Mouse (Mus musculus): ENCODE results near the gene Lpar5.

The Lpar5 gene

GRCm38 (mm10) chr6:125084424-125084823 lies 16.7 kb downstream of the Lpar5 start:
- DNase-seq (ENCODE audit: inconsistent ontology term): peak; percentile 51

DNA sequence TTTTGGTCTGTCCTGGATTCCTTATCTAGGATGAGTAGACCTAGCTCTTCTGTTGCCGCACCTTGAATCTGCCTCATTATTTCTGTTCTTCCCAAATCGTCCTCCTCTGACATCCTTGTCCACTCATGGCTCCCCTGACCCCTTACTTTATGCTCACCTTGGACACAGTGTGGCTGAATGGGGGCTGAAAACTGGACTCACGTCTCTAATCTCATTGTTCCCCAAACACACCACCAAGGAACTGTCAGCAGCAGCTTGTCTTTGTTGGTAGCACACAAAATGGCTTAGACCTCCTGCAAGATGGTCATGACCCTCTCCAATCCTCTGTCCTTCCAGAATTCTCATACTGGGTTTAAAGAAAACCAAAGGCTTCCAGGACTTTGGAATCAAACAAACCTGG lies 20.2 kb downstream of the Lpar5 start:
- DNase-seq (ENCODE audit: inconsistent ontology term): no peak

DNA sequence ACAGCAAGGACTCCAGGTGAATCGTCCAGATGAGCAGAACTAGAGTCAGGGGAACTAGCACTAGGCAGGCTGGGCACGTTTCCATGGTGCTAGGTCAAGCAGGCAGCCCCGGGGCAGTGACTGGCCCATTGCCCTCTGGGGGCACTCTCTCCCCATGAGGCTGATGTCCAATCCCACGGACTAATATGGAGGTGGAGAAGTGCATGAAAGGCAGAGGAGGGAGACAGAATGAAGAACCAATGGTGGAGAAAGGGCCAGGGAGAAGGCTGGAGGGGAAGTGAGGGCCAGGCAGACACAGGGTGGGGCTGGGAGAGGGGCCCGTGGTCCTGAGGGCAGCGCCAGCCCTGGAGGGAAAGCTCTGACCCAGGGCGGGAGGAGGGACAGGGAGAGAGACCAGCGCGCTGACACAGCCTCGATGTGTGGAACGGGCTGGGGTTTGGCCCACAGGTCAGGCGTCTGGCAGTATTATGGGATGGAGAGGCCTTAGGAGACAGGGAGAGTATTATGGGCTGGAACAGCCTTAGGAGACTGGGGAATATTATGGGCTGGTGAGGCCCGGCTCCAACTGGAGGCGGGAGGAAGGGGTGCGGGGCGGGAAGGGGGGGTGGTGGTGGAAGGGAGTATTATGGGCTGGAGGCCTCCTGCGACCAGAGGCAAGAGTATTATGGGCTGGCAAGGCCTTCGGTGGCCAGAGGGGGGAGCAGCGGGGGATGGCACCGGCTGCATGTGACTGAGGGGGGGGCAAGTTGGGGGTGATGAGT lies 21.0 kb downstream of the Lpar5 start:
- DNase-seq (ENCODE audit: inconsistent ontology term): peak; percentile 85

DNA sequence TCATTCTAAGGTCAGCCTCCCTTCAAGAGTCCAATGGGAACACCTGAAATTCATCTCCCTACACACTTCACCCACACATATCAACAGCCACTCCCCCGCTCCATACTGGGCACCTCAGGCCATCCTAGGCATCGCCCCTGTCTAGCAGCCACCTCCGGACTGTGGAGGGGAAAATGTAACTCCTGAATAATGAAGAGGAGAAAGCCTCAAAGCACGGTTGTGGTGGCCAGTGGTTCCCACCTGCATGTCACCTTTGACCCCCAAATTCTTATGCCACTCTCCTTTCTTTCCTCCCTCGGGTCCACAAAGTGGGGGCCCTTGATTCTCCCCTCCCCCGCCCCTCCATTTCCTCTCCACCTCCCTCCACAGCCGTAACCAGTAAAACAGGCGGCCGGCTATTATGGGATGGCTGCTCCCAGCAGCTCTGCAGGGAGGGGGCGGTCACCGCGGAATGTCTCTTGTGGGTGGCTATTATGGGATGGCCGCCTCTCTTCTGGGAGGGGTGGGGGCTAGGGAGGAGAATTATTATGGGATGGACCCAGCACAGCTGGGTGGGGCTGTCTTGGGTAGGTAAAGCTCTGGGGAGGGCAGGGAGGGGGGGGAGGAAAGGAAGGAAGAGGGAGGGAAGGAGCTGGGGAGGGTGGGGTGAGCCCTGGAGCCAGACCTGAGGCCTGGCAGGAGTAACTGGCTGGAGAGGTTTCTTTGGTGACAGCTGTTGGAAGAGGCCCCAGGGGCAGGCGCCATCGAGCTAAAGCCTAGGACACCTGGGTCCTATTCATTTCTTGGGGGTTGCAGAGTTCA lies 22.0 kb downstream of the Lpar5 start:
- DNase-seq (ENCODE audit: inconsistent ontology term): peak; percentile 89

GRCm38 (mm10) chr6:125090341-125091085 lies 22.8 kb downstream of the Lpar5 start:
- no peak for DNase-seq (ENCODE audit: inconsistent ontology term)

DNA sequence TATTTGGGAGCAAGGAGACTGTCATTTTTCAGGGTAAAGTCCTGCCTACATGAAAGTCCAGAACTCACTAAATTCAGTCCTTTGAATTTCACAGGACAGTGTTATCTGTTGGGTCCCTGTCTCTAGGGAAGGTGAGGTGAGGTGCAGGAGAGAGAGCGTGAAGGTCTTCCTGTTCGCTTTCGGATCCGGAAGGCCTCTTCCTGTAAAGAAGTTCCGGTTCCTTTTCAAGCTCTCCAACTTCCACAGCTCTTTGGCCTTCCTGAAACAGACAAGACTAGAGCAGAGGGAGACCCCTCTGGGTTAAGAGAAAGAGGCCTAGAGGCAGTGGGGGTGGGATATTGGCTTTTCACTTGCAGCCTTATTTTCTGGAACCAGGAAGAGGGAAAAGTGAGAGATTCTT lies 24.7 kb downstream of the Lpar5 start:
- DNase-seq (ENCODE audit: inconsistent ontology term): no peak

DNA sequence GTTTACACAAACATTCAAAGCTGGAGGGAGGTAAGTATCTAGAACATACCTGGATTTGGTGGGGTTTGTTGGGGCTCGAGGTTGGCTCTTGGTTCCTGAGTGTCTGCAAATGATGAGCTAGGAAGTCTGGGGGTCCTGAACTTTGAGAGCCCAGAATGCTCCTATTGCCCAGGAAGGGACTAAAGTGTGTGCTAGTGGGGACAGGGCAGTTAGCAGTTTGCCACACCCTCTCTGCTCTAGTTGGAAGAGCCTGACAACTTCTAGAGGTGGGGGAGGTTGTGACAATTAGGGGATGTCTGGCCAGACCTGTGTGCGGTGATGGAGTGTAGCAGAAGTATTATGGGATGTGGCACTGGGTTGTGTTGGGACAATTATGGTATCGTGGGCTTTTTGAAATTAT lies 27.1 kb downstream of the Lpar5 start:
- DNase-seq (ENCODE audit: inconsistent ontology term): no peak

GRCm38 (mm10) chr6:125095391-125096278 lies 27.9 kb downstream of the Lpar5 start, which contains the start of gene Chd4:
TSS of gene Chd4 (plus strand) at chr6:125095981.
- DNase-seq (ENCODE audit: inconsistent ontology term): peak; percentile 98

DNA sequence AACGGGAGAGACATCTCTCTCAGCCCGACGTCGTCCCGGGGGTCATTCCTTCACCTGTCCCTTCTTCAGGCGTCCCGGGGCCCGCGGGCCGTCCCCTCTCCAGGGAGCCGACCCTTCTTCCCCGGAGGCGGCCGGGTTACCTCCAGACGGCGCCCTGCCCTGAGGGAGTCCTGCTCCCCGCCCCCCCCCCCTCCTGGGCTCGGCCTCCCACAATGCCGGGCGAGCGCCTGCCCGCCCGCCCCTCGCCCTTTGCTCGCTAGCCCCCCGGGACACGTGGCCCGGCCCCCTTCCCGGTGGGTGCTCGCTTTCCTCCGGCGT lies 28.5 kb downstream of the Lpar5 start:
- no peak for DNase-seq (ENCODE audit: inconsistent ontology term)

GRCm38 (mm10) chr6:125096597-125097345 lies 29.1 kb downstream of the Lpar5 start:
- DNase-seq (ENCODE audit: inconsistent ontology term): peak; percentile 76

DNA sequence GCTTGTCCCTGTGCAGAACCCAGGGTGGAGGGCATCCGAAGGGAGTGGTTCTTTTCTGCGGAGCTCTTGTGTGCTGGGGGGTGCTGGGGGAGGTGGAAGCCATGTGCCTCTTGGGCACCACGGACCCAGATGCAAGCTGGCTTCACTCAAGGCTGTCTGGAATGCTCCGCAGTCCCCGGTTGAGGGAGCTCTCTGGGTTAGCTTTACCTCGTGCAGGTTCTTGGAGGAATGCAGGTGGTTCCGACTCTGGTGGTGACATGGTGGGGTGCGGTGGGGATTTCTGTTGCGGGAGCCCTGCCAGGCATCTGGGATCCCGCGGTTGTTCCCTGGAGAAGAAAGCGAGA lies 29.6 kb downstream of the Lpar5 start:
- DNase-seq (ENCODE audit: inconsistent ontology term): no peak

- DNase-seq (ENCODE audit: inconsistent ontology term): no peak
These were observed 30.2 kb downstream of the Lpar5 start for GRCm38 (mm10) chr6:125097951-125098350.

- DNase-seq (ENCODE audit: inconsistent ontology term): peak; percentile 44
These were observed 30.8 kb downstream of the Lpar5 start for GRCm38 (mm10) chr6:125098513-125098912.

- DNase-seq (ENCODE audit: inconsistent ontology term): peak; percentile 79
These were observed 31.8 kb downstream of the Lpar5 start for GRCm38 (mm10) chr6:125099421-125099971.

DNA sequence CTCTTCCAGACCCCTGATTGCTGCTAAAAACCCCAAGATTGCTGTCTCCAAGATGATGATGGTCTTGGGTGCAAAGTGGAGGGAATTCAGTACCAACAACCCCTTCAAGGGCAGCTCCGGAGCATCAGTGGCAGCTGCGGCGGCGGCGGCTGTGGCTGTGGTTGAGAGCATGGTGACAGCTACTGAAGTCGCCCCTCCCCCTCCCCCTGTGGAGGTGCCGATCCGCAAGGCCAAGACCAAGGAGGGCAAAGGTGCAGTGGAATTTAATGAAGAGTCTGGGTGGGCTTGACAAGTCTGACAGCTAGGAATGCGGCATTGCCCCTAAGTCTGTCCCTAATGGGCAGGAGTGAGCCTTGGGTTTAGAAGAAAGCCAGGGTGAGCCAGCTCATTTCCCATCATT lies 33.7 kb downstream of the Lpar5 start:
- DNase-seq (ENCODE audit: inconsistent ontology term): no peak

GRCm38 (mm10) chr6:125104223-125104622 lies 36.5 kb downstream of the Lpar5 start:
- DNase-seq (ENCODE audit: inconsistent ontology term): no peak

DNA sequence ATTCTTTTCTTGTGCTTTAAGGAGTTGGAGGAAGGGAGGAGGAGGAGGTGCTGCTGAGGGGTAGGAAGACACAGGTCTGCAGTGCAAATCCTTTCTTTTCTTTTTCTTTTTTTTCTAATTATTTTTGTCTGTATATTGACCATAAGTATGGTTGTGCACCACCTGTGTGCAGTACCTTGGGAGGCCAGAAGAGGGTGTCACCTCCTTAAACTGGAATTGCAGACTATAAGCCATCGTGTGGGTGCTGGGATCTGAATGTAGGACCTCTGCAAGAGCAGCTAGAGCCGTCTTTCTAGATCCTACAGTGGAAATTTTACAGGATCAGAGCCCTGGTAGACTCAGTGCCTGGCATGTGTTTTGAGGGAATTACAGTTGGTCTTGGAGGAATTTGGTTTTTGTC lies 40.0 kb downstream of the Lpar5 start:
- no peak for DNase-seq (ENCODE audit: inconsistent ontology term)

- DNase-seq (ENCODE audit: inconsistent ontology term): no peak
These were observed 41.7 kb downstream of the Lpar5 start for GRCm38 (mm10) chr6:125109371-125109770.

- no peak for DNase-seq (ENCODE audit: inconsistent ontology term)
These were observed 43.2 kb downstream of the Lpar5 start for GRCm38 (mm10) chr6:125110927-125111326.

DNA sequence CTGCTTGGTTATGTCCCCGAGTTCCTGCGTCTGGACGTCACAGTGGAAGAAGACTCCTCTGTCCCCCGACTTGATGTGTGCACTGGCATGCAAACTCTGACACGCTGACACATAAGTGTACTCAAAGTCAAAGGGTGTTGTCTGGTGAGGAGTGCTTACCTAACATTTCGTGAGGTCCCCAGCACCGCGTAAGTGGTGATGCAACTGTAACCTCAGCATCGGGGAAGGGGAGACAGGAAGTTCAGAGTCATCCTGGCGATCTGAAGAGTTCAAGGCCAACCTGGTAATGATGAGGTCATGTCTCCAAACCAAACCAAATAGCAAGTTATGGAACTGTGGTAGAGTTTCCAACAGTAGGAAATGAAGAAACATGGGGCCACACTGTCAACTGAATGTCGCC lies 44.8 kb downstream of the Lpar5 start:
- DNase-seq (ENCODE audit: inconsistent ontology term): no peak

GRCm38 (mm10) chr6:125119387-125119786 lies 51.7 kb downstream of the Lpar5 start:
- no peak for DNase-seq (ENCODE audit: inconsistent ontology term)

Measured in Muller cell, postnatal 12 days (primary cell).